Mouse (Mus musculus): Measurements from ENCODE around the gene Pard3b. TPM values are rescaled to one million over a fixed set of nuclear protein-coding genes. Genes with fewer than 3 reads are reported as not detected.

The Pard3b gene
- polyA plus RNA-seq, 1 experiment from 2014 or later, result 12.3 TPM

- H3K9ac ChIP-seq (ENCODE audit: low read length), result no peak overlapping the region
- no peaks in the 10 kb centered on the region for H3K9me3 ChIP-seq (ENCODE audit: control insufficient read depth, low read length)
- 54% methylated on average over 5 of the region's 5 CpGs for WGBS
- no peak for ATAC-seq (ENCODE audit: low read depth)
- no peak overlapping the region for H3K4me3 ChIP-seq (ENCODE audit: low read length)
- H3K4me2 ChIP-seq (ENCODE audit: low read depth, low read length), result no peak overlapping the region
- no peaks in the 10 kb centered on the region for H3K4me1 ChIP-seq (replicated peaks; ENCODE audit: control insufficient read depth, insufficient read depth, low read length)
- H3K27ac ChIP-seq (ENCODE audit: low read length), result no peak overlapping the region
- H3K27me3 ChIP-seq (ENCODE audit: control insufficient read depth, insufficient read depth, low read depth, low read length), result no peaks in the 10 kb centered on the region
- no peaks in the 10 kb centered on the region for H3K36me3 ChIP-seq (ENCODE audit: control insufficient read depth, insufficient read depth, low read length)
Observed at GRCm38 (mm10) chr1:62016536-62017300, 378.1 kb downstream of the Pard3b start.

- Histone ChIP-seq H3K36me3 (ENCODE audit: control insufficient read depth, insufficient read depth, low read length) (no peaks in the 10 kb centered on the region), H3K4me2 (ENCODE audit: low read depth, low read length) (no peak overlapping the region), H3K4me3 (ENCODE audit: low read length) (no peak overlapping the region), H3K4me1 (replicated peaks; ENCODE audit: control insufficient read depth, insufficient read depth, low read length) (no peaks in the 10 kb centered on the region), H3K27me3 (ENCODE audit: control insufficient read depth, insufficient read depth, low read depth, low read length) (no peaks in the 10 kb centered on the region), H3K27ac (ENCODE audit: low read length) (no peak overlapping the region), H3K9me3 (ENCODE audit: control insufficient read depth, low read length) (no peaks in the 10 kb centered on the region), H3K9ac (ENCODE audit: low read length) (no peak overlapping the region)
- no peak for ATAC-seq (ENCODE audit: low read depth)
- 43% methylated on average over 5 of the region's 5 CpGs for WGBS
Observed at GRCm38 (mm10) chr1:62018276-62018675, 379.7 kb downstream of the Pard3b start.

- no peaks in the 10 kb centered on the region for H3K36me3 ChIP-seq (ENCODE audit: control insufficient read depth, insufficient read depth, low read length)
- H3K9me3 ChIP-seq (ENCODE audit: control insufficient read depth, low read length), result no peaks in the 10 kb centered on the region
- no peak for ATAC-seq (ENCODE audit: low read depth)
- H3K27me3 ChIP-seq (ENCODE audit: control insufficient read depth, insufficient read depth, low read depth, low read length), result no peaks in the 10 kb centered on the region
- H3K9ac ChIP-seq (ENCODE audit: low read length), result no peak overlapping the region
- H3K4me1 ChIP-seq (replicated peaks; ENCODE audit: control insufficient read depth, insufficient read depth, low read length), result no peaks in the 10 kb centered on the region
- H3K4me2 ChIP-seq (ENCODE audit: low read depth, low read length), result no peak overlapping the region
- H3K4me3 ChIP-seq (ENCODE audit: low read length), result no peak overlapping the region
- no peak overlapping the region for H3K27ac ChIP-seq (ENCODE audit: low read length)
Observed at GRCm38 (mm10) chr1:62019743-62020142, 381.1 kb downstream of the Pard3b start.

GRCm38 (mm10) chr1:62041718-62042117 is 403.1 kb downstream of the Pard3b start:
- Histone ChIP-seq H3K27me3 (ENCODE audit: control insufficient read depth, insufficient read depth, low read depth, low read length) (no peaks in the 10 kb centered on the region), H3K27ac (ENCODE audit: low read length) (no peak overlapping the region), H3K4me2 (ENCODE audit: low read depth, low read length) (no peak overlapping the region), H3K9ac (ENCODE audit: low read length) (no peak overlapping the region), H3K9me3 (ENCODE audit: control insufficient read depth, low read length) (no peaks in the 10 kb centered on the region), H3K36me3 (ENCODE audit: control insufficient read depth, insufficient read depth, low read length) (no peaks in the 10 kb centered on the region), H3K4me1 (replicated peaks; ENCODE audit: control insufficient read depth, insufficient read depth, low read length) (no peaks in the 10 kb centered on the region), H3K4me3 (ENCODE audit: low read length) (no peak overlapping the region)
- ATAC-seq (ENCODE audit: low read depth), result 0 out of 2 replicates have a peak, but pooled peaks have one; percentile 23
- WGBS, result 41% methylated on average over 3 of the region's 3 CpGs

- no peak for ATAC-seq (ENCODE audit: low read depth)
Observed at GRCm38 (mm10) chr1:62048592-62048991, 410.0 kb downstream of the Pard3b start.

GRCm38 (mm10) chr1:62051186-62051825 is 412.7 kb downstream of the Pard3b start:
- ATAC-seq (ENCODE audit: low read depth), result no peak
- H3K27me3 ChIP-seq (ENCODE audit: control insufficient read depth, insufficient read depth, low read depth, low read length), result no peaks in the 10 kb centered on the region
- no peak overlapping the region for H3K9ac ChIP-seq (ENCODE audit: low read length)
- no peak overlapping the region for H3K27ac ChIP-seq (ENCODE audit: low read length)
- no peaks in the 10 kb centered on the region for H3K36me3 ChIP-seq (ENCODE audit: control insufficient read depth, insufficient read depth, low read length)
- WGBS, result 39% methylated on average over 1 of the region's 1 CpGs
- no peaks in the 10 kb centered on the region for H3K4me1 ChIP-seq (replicated peaks; ENCODE audit: control insufficient read depth, insufficient read depth, low read length)
- H3K4me3 ChIP-seq (ENCODE audit: low read length), result no peak overlapping the region
- no peaks in the 10 kb centered on the region for H3K9me3 ChIP-seq (ENCODE audit: control insufficient read depth, low read length)
- H3K4me2 ChIP-seq (ENCODE audit: low read depth, low read length), result no peak overlapping the region

More at GRCm38 (mm10) chr1:62048592-62048991, 410.0 kb downstream of the Pard3b start:
- no peak overlapping the region for H3K9ac ChIP-seq (ENCODE audit: low read length)
- H3K27ac ChIP-seq (ENCODE audit: low read length), result no peak overlapping the region
- H3K36me3 ChIP-seq (ENCODE audit: control insufficient read depth, insufficient read depth, low read length), result no peaks in the 10 kb centered on the region
- H3K4me2 ChIP-seq (ENCODE audit: low read depth, low read length), result no peak overlapping the region
- no peak overlapping the region for H3K4me3 ChIP-seq (ENCODE audit: low read length)
- 42% methylated on average over 4 of the region's 4 CpGs for WGBS
- no peaks in the 10 kb centered on the region for H3K9me3 ChIP-seq (ENCODE audit: control insufficient read depth, low read length)
- H3K4me1 ChIP-seq (replicated peaks; ENCODE audit: control insufficient read depth, insufficient read depth, low read length), result no peaks in the 10 kb centered on the region
- H3K27me3 ChIP-seq (ENCODE audit: control insufficient read depth, insufficient read depth, low read depth, low read length), result no peaks in the 10 kb centered on the region

- Histone ChIP-seq H3K27ac (ENCODE audit: low read length) (no peak overlapping the region), H3K27me3 (ENCODE audit: control insufficient read depth, insufficient read depth, low read depth, low read length) (no peaks in the 10 kb centered on the region), H3K4me1 (replicated peaks; ENCODE audit: control insufficient read depth, insufficient read depth, low read length) (no peaks in the 10 kb centered on the region), H3K9me3 (ENCODE audit: control insufficient read depth, low read length) (no peaks in the 10 kb centered on the region), H3K36me3 (ENCODE audit: control insufficient read depth, insufficient read depth, low read length) (no peaks in the 10 kb centered on the region), H3K4me3 (ENCODE audit: low read length) (no peak overlapping the region), H3K4me2 (ENCODE audit: low read depth, low read length) (no peak overlapping the region), H3K9ac (ENCODE audit: low read length) (no peak overlapping the region)
- ATAC-seq (ENCODE audit: low read depth), result no peak
- WGBS, result 65% methylated on average over 7 of the region's 7 CpGs
Observed at GRCm38 (mm10) chr1:62053167-62053638, 414.6 kb downstream of the Pard3b start.

GRCm38 (mm10) chr1:62055280-62055679 is 416.7 kb downstream of the Pard3b start:
- WGBS, result 65% methylated on average over 6 of the region's 6 CpGs
- no peak overlapping the region for H3K4me3 ChIP-seq (ENCODE audit: low read length)
- no peak overlapping the region for H3K27ac ChIP-seq (ENCODE audit: low read length)
- no peak overlapping the region for H3K9ac ChIP-seq (ENCODE audit: low read length)
- no peaks in the 10 kb centered on the region for H3K36me3 ChIP-seq (ENCODE audit: control insufficient read depth, insufficient read depth, low read length)
- no peaks in the 10 kb centered on the region for H3K9me3 ChIP-seq (ENCODE audit: control insufficient read depth, low read length)
- H3K4me1 ChIP-seq (replicated peaks; ENCODE audit: control insufficient read depth, insufficient read depth, low read length), result no peaks in the 10 kb centered on the region
- no peak for ATAC-seq (ENCODE audit: low read depth)
- H3K4me2 ChIP-seq (ENCODE audit: low read depth, low read length), result no peak overlapping the region
- no peaks in the 10 kb centered on the region for H3K27me3 ChIP-seq (ENCODE audit: control insufficient read depth, insufficient read depth, low read depth, low read length)

GRCm38 (mm10) chr1:62070617-62071016 is 432.0 kb downstream of the Pard3b start:
- Histone ChIP-seq H3K36me3 (ENCODE audit: control insufficient read depth, insufficient read depth, low read length) (no peaks in the 10 kb centered on the region), H3K9me3 (ENCODE audit: control insufficient read depth, low read length) (peaks cover 3% of the 10 kb centered on the region; the same call in 1 of the 2 replicates), H3K4me2 (ENCODE audit: low read depth, low read length) (no peak overlapping the region), H3K4me1 (replicated peaks; ENCODE audit: control insufficient read depth, insufficient read depth, low read length) (peaks cover 11% of the 10 kb centered on the region), H3K27me3 (ENCODE audit: control insufficient read depth, insufficient read depth, low read depth, low read length) (no peaks in the 10 kb centered on the region), H3K4me3 (ENCODE audit: low read length) (no peak overlapping the region), H3K9ac (ENCODE audit: low read length) (no peak overlapping the region), H3K27ac (ENCODE audit: low read length) (peak overlapping the region; percentile 52)
- 58% methylated on average over 6 of the region's 6 CpGs for WGBS
- ATAC-seq (ENCODE audit: low read depth), result peak; percentile 79

Data from lung, embryonic 16.5 days (tissue).